Mouse (Mus musculus): ENCODE results near the gene Car4.

The Car4 gene

GRCm38 (mm10) chr11:84957591-84958270 lies at the start of gene Car4:
TSS of gene Car4 (plus strand) at chr11:84957786.
- no peak for DNase-seq

- DNase-seq = no peak
These were observed 49.1 kb upstream of the Car4 start for GRCm38 (mm10) chr11:84908480-84908879.

GRCm38 (mm10) chr11:84910411-84910810 lies 47.2 kb upstream of the Car4 start:
- DNase-seq = no peak

GRCm38 (mm10) chr11:84914673-84915072 lies 42.9 kb upstream of the Car4 start:
- DNase-seq = no peak

- DNase-seq = peak; percentile 83
These were observed 41.4 kb upstream of the Car4 start, which contains the start of gene Znhit3 for GRCm38 (mm10) chr11:84916053-84916702. TSS of gene Znhit3 (minus strand) at chr11:84916366.

GRCm38 (mm10) chr11:84916703-84917300 lies 40.8 kb upstream of the Car4 start:
- DNase-seq = no peak

GRCm38 (mm10) chr11:84918425-84918824 lies 39.2 kb upstream of the Car4 start:
- DNase-seq = peak; percentile 93

GRCm38 (mm10) chr11:84919276-84919675 lies 38.3 kb upstream of the Car4 start:
- DNase-seq = peak; percentile 67

- DNase-seq = no peak
These were observed 37.6 kb upstream of the Car4 start for GRCm38 (mm10) chr11:84919951-84920350.

GRCm38 (mm10) chr11:84920981-84921380 lies 36.6 kb upstream of the Car4 start:
- DNase-seq = no peak

GRCm38 (mm10) chr11:84932261-84932660 lies 25.3 kb upstream of the Car4 start:
- no peak for DNase-seq

- DNase-seq = no peak
These were observed 18.0 kb upstream of the Car4 start for GRCm38 (mm10) chr11:84939508-84940053.

GRCm38 (mm10) chr11:84940140-84940539 lies 17.4 kb upstream of the Car4 start:
- no peak for DNase-seq

- peak; percentile 52 for DNase-seq
These were observed 13.6 kb upstream of the Car4 start for GRCm38 (mm10) chr11:84943948-84944347.

GRCm38 (mm10) chr11:84944639-84945435 lies 12.7 kb upstream of the Car4 start:
- DNase-seq = no peak

GRCm38 (mm10) chr11:84945841-84946240 lies 11.7 kb upstream of the Car4 start:
- DNase-seq = no peak

GRCm38 (mm10) chr11:84947206-84947605 lies 10.4 kb upstream of the Car4 start:
- DNase-seq = no peak

- no peak for DNase-seq
These were observed 9.5 kb upstream of the Car4 start for GRCm38 (mm10) chr11:84948114-84948513.

- DNase-seq = no peak
These were observed 9.1 kb upstream of the Car4 start for GRCm38 (mm10) chr11:84948526-84948925.

GRCm38 (mm10) chr11:84952611-84953010 lies 5.0 kb upstream of the Car4 start:
- no peak for DNase-seq

GRCm38 (mm10) chr11:84956400-84956799 lies 1.2 kb upstream of the Car4 start:
- no peak for DNase-seq

GRCm38 (mm10) chr11:84957171-84957570 lies 415 bp upstream of the Car4 start:
- DNase-seq = no peak

GRCm38 (mm10) chr11:84958271-84958630 lies 665 bp downstream of the Car4 start:
- DNase-seq = no peak

Measured in liver (tissue).